Mouse (Mus musculus) forebrain, embryonic 14.5 days (tissue): ENCODE data around the gene Crk. TPM values are rescaled to one million over a fixed set of nuclear protein-coding genes. Genes with fewer than 3 reads are reported as not detected.
A peak's percentile ranks its signal among the peaks of the same experiment; 100 is the strongest.

Experiments
- ATAC-seq: fragments of 200-750 bp; cut with Nextera tagmentation; 2 replicates; pipeline ENCODE4 v1.8.0; 2017; ENCODE audit warnings: mild to moderate bottlenecking, moderate library complexity
- DNase-seq: peaks from one replicate; pipeline ENCODE4 v3.0.0-alpha.2; 2015; ENCODE audit warnings: low spot score
- H3K27ac ChIP-seq: fragments of 300-500 bp; sonication (generic); 2 replicates; pipeline ENCODE4 v1.5.1; 2014; ENCODE audit warnings: low read depth, mild to moderate bottlenecking, control low read depth, low read length, moderate library complexity
- H3K27me3 ChIP-seq: fragments of 300-500 bp; sonication (generic); replicated peaks from 2 replicates; pipeline ENCODE4 v1.6.1; 2014; ENCODE audit warnings: low read length, control low read depth, mixed read lengths; ENCODE audit not compliant: control insufficient read depth, insufficient read depth
- H3K36me3 ChIP-seq: fragments of 300-500 bp; sonication (generic); 2 replicates; pipeline ENCODE4 v1.6.1; 2014; ENCODE audit warnings: low read length, control low read depth; ENCODE audit not compliant: control insufficient read depth, insufficient read depth
- H3K4me1 ChIP-seq: fragments of 300-500 bp; sonication (generic); 2 replicates; pipeline ENCODE4 v1.6.1; 2014; ENCODE audit warnings: antibody characterized with exemption, low read length, control low read depth; ENCODE audit not compliant: control insufficient read depth, insufficient read depth
- H3K4me2 ChIP-seq: fragments of 300-500 bp; sonication (generic); 2 replicates; pipeline ENCODE4 v1.6.1; 2014; ENCODE audit warnings: mild to moderate bottlenecking, control low read depth, low read length
- H3K4me3 ChIP-seq: fragments of 300-500 bp; sonication (generic); 2 replicates; pipeline ENCODE4 v1.5.1; 2014; ENCODE audit warnings: low read depth, low read length, control low read depth
- H3K9ac ChIP-seq: fragments of 300-500 bp; sonication (generic); 2 replicates; pipeline ENCODE4 v1.6.1; 2014; ENCODE audit warnings: mild to moderate bottlenecking, low read length, control low read depth, moderate library complexity
- H3K9me3 ChIP-seq: fragments of 300-500 bp; sonication (generic); replicated peaks from 2 replicates; pipeline ENCODE4 v1.6.1; 2016; ENCODE audit warnings: low read length, control low read depth, mixed read lengths; ENCODE audit not compliant: control insufficient read depth
- WGBS: fragments of 180-500 bp; shearing (Covaris S2); extraction: QIAGEN DNeasy Blood & Tissue Kit; methylation state at CpG from one replicate; pipeline ENCODE4 v1.1.7; 2014; 5-methylcytosine and 5-hydroxymethylcytosine counted together
- polyA plus RNA-seq: library from polyadenylated mRNA; unstranded; fragments of >200 nt; fragmentation: Nextera tagmentation; extraction: Ambion mirVana; gene quantifications from 2 replicates; pipeline ENCODE4 v1.2.1, GENCODE M21; 2014

Crk gene
- polyA plus RNA-seq, 1 experiment from 2014 or later = 105 TPM

DNA sequence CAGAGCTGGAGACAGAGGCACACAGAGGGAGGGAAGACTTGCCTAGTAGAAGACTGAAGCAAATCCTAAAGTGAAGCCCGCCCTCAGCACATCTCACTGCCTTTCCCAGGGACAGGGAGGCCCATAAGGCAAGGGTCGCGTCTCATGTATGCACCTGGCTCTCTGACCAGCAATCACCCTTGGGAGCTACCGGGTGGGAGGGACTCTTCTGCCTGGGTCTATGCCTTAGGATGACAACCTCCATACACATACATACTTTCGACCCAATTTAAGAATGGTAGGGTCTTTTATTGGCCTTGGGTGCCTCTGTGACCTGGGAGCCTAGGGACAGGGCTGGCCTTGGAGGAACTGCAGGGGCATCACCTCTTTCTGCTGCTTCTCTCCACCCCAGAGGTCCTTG, 5.6 kb upstream of the Crk start:
- ATAC-seq = no peak
- 86% methylated on average over 5 of the region's 5 CpGs for WGBS
- no peaks in the 10 kb centered on the region for H3K4me1 ChIP-seq
- no peak overlapping the region for H3K4me3 ChIP-seq
- H3K4me2 ChIP-seq = no peak overlapping the region
- peaks cover 19% of the 10 kb centered on the region for H3K36me3 ChIP-seq
- H3K9ac ChIP-seq = no peak overlapping the region
- no peaks in the 10 kb centered on the region for H3K9me3 ChIP-seq
- no peak for DNase-seq
- no peaks in the 10 kb centered on the region for H3K27me3 ChIP-seq
- no peak overlapping the region for H3K27ac ChIP-seq

- 76% methylated on average over 3 of the region's 3 CpGs for WGBS
- H3K36me3 ChIP-seq = peaks cover 11% of the 10 kb centered on the region; the same call in 1 of the 2 replicates
- no peak overlapping the region for H3K9ac ChIP-seq
- H3K4me2 ChIP-seq = no peak overlapping the region
- no peak for DNase-seq
- no peak overlapping the region for H3K27ac ChIP-seq
- no peaks in the 10 kb centered on the region for H3K27me3 ChIP-seq
- peaks cover 3% of the 10 kb centered on the region for H3K4me1 ChIP-seq
- ATAC-seq = no peak
- H3K4me3 ChIP-seq = no peak overlapping the region
- no peaks in the 10 kb centered on the region for H3K9me3 ChIP-seq
Observed at GRCm38 (mm10) chr11:75674875-75675274, 4.2 kb upstream of the Crk start.

DNA sequence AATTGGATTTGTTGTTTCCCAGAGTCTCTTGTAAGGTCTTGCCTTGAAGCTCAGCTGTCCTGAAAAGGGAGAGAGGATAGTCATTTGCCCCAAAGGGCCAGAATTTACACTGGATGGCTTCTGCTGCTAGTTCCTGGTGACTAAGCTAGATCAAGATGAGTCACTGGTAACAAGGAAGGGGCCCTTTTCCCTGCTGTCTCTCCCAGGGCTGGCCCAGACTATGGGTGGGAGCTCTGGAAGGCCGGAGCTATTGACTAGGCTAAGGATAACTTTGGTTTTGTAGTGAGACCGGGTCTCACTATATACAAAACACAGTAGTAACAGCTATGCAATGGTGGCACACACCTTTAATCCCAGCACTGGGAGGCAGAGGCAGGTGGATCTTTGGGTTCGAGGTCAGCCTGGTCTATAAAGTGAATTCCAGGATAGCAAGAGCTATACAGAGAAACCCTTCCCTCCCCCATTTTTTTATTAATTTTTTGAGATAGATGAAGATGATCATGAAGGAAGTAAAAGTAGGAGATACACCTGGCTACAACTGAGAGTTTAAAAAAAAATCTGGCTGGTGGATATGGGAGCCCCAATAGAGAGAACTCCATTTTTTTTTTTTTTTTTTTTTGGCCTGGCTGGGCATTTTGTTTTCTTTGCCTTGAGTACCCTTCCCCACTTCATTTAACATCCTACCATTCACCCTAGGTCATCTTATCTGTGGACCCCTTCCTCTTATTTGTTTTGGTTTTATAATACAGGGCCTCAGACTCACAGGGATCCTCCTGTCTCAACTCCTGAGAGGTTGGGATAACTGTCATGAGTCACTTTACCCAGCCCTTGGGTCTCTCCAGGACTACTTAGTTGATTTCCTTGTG, 945 bp upstream of the Crk start:
- no peak for ATAC-seq
- Histone ChIP-seq H3K36me3 (peaks cover 2% of the 10 kb centered on the region; the same call in 1 of the 2 replicates), H3K4me3 (peak overlapping the region; percentile 99), H3K4me2 (peak overlapping the region; percentile 62), H3K27me3 (no peaks in the 10 kb centered on the region), H3K4me1 (peaks cover 10% of the 10 kb centered on the region), H3K9me3 (no peaks in the 10 kb centered on the region), H3K9ac (peak overlapping the region; percentile 85), H3K27ac (0 out of 2 replicates have a peak overlapping the region, but pooled peaks have one; percentile 89)
- 91% methylated on average over 3 of the region's 3 CpGs for WGBS
- no peak for DNase-seq

DNA sequence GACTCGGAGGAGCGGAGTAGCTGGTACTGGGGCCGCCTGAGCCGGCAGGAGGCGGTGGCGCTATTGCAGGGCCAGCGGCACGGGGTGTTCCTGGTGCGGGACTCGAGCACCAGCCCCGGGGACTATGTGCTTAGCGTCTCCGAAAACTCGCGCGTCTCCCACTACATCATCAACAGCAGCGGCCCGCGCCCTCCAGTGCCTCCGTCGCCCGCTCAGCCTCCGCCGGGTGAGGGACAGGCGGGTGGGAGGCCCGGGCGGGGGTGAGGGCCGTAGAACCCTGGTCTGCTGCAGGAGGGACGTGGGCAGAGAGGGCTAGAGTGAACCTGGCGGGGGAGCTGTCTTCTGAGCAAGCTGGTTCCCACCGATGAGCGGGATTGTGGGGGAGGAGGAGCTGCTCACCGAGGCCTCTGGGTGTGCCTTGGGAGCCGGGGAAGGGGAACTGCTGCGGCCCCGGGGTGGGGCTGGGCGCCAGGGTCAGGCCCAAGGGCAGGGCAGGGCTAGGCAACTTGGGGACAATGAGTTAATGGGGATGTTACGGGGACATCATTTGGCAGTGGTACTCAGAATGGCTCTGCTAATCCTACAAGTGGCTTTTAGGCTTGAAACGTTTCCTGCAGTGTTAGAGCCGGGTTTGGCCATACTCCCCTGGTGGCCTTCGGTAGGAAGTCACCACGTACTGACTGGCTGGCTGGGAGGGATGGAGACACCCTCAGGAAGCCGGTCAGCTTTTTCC, 546 bp downstream of the Crk start:
- H3K27ac ChIP-seq = peak overlapping the region; percentile 89
- no peaks in the 10 kb centered on the region for H3K27me3 ChIP-seq
- H3K36me3 ChIP-seq = peaks cover 11% of the 10 kb centered on the region; the same call in 1 of the 2 replicates
- peak overlapping the region; percentile 85 for H3K9ac ChIP-seq
- no peaks in the 10 kb centered on the region for H3K9me3 ChIP-seq
- ATAC-seq (peak; percentile 83), DNase-seq (peak; percentile 46)
- H3K4me2 ChIP-seq = peak overlapping the region; percentile 74
- H3K4me3 ChIP-seq = peak overlapping the region; percentile 99
- WGBS = under 1% methylated on average over 43 of the region's 43 CpGs
- peaks cover 10% of the 10 kb centered on the region for H3K4me1 ChIP-seq

- Histone ChIP-seq H3K27ac (no peak overlapping the region), H3K4me1 (peaks cover 10% of the 10 kb centered on the region), H3K4me2 (no peak overlapping the region), H3K9me3 (no peaks in the 10 kb centered on the region), H3K9ac (no peak overlapping the region), H3K36me3 (peaks cover 11% of the 10 kb centered on the region; the same call in 1 of the 2 replicates), H3K27me3 (no peaks in the 10 kb centered on the region), H3K4me3 (no peak overlapping the region)
- WGBS = 94% methylated on average over 5 of the region's 5 CpGs
- no peak for DNase-seq
- ATAC-seq = no peak
Observed at GRCm38 (mm10) chr11:75684462-75684861, 5.4 kb downstream of the Crk start.

DNA sequence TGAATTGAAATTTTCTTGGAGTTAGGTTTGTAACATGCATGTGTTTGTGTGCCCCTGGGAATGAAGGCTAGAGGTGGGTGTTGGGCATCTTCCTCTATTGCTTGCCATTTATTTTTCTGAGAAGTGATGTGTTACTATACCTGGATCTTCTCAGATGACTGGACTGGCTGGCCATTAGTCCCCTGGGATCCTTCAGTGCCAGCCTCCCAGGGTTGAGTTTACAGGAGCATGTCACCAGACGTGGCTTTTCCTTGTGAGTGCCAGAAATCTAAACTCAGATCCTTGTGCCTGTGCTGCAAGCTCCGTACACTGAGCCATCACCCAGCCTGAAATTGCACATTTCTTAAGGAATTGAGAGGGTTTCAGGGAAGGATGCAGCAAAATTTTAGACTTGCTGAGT, 5.9 kb downstream of the Crk start:
- ATAC-seq (no peak), DNase-seq (no peak)
- H3K4me3 ChIP-seq = no peak overlapping the region
- H3K4me2 ChIP-seq = no peak overlapping the region
- H3K36me3 ChIP-seq = peaks cover 11% of the 10 kb centered on the region; the same call in 1 of the 2 replicates
- H3K9me3 ChIP-seq = no peaks in the 10 kb centered on the region
- peaks cover 10% of the 10 kb centered on the region for H3K4me1 ChIP-seq
- WGBS = 89% methylated on average over 2 of the region's 2 CpGs
- H3K27me3 ChIP-seq = no peaks in the 10 kb centered on the region
- H3K27ac ChIP-seq = no peak overlapping the region
- H3K9ac ChIP-seq = no peak overlapping the region

DNA sequence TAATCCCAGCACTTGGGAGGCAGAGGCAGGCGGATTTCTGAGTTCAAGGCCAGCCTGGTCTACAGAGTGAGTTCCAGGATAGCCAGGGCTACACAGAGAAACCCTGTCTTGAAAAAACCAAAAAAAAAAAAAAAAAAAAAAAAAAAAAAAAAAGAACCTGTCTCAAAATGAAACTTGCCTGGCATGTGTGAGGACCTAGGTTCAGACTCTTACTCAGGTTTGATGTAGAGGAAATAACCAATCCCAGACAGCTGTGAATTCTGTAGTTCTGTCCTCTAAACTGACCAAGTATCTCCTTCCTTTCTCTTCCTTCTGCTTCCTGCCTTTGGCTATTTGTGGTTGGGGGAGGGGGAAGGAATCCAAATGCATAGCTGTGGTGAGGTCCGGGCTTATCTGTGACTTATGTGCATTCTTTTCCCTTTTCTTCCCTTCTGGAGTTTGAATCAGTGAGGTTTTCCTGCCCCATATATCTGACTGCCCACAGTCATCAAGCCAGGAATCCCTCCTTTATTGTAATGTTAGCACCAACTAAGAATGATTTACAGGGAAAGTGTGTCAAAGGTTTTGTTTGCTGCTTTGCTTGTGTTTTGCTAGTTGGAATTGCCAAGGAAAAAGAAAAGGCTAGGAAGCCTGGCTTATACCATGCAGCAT, 8.4 kb downstream of the Crk start:
- Histone ChIP-seq H3K27me3 (no peaks in the 10 kb centered on the region), H3K27ac (no peak overlapping the region), H3K4me3 (no peak overlapping the region), H3K9me3 (no peaks in the 10 kb centered on the region), H3K4me2 (no peak overlapping the region), H3K36me3 (peaks cover 24% of the 10 kb centered on the region), H3K4me1 (0 out of 2 replicates have a peak, but pooled peaks cover 2% of the 10 kb centered on the region), H3K9ac (no peak overlapping the region)
- DNase-seq (no peak), ATAC-seq (no peak)
- WGBS = 82% methylated on average over 2 of the region's 2 CpGs

DNA sequence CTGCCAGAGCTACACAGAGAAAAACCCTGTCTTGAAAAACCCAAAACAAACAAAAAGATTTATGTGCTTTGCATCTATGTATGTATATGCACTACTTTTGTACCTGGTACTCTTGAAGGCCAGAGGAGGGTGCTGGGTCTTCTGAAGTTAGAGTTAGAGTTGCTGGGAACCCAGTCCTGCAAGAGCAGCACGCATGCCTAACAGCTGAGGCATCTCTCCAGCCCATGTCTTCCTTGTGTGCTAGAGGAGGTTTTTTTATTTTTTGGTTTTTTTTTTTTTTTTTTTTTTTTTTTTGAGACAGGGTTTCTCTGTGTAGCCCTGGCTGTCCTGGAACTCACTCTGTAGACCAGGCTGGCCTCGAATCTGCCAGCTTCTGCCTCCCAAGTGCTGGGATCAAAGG, 9.1 kb downstream of the Crk start:
- H3K4me1 ChIP-seq = 0 out of 2 replicates have a peak, but pooled peaks cover 2% of the 10 kb centered on the region
- ATAC-seq (no peak), DNase-seq (no peak)
- no peaks in the 10 kb centered on the region for H3K27me3 ChIP-seq
- WGBS = 95% methylated on average over 2 of the region's 2 CpGs
- H3K36me3 ChIP-seq = peaks cover 27% of the 10 kb centered on the region
- no peak overlapping the region for H3K4me3 ChIP-seq
- H3K9me3 ChIP-seq = no peaks in the 10 kb centered on the region
- H3K9ac ChIP-seq = no peak overlapping the region
- H3K4me2 ChIP-seq = no peak overlapping the region
- H3K27ac ChIP-seq = no peak overlapping the region
